Mouse (Mus musculus) ovary, postnatal 10 days (tissue): Measurements from ENCODE around the gene Pex12.
"Not testable (repeated sequence)": the region's sequence is repeated elsewhere in the genome, so short reads cannot be mapped to it uniquely, and the experiment has no call there.

Source experiments
- DNase-seq: peaks from one replicate; pipeline ENCODE4 v3.0.0; 2022; ENCODE audit warnings: low spot score

The Pex12 gene

GRCm38 (mm10) chr11:83302526-83303251 is at the start of gene Pex12:
TSS of gene Pex12 (minus strand) at chr11:83302586.
- peak; percentile 94 for DNase-seq

DNA sequence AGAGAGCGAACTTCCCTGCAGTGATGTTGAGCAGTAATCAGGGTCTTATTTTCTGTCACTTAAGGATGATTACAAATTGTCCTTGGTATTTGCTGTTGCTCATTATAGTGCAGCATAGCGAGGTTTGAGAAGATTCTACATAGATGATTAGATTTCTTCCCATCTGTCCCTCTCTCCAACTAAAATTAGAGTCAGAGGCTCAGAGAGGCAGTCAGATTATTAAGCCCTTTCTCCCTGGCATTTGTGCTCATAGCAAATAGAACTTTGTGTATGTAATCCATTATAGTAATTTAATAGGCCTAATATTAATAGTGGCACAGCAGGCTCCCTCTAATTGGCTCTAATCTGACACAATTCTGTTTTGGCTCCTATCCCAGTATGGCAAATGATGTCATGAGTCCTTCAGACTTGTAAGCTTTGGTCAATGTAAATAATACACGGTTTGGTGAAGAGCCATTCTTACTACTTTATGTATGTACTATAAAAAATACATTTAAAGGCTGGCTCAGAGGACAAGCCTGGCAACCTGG is 39.4 kb upstream of the Pex12 start:
- no peak for DNase-seq

DNA sequence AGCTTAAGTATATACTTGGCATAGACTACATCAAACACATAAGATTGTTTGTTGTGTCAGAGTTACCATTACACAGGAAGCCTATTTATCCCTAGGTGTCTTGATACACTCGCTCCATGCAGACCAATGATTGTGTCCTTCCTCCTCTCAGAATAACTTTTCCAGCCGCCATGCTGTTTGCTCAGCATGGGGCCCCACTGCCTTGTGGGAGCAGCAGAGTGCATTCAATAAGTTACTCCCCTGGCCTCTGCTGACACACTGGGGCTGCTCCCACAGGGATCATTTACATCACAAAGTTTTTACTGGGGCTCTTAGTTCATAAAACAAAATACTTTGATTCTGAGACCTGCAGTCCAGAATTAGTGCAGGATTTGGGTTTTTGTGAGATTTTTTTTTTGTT is 37.3 kb upstream of the Pex12 start:
- DNase-seq, result no peak

DNA sequence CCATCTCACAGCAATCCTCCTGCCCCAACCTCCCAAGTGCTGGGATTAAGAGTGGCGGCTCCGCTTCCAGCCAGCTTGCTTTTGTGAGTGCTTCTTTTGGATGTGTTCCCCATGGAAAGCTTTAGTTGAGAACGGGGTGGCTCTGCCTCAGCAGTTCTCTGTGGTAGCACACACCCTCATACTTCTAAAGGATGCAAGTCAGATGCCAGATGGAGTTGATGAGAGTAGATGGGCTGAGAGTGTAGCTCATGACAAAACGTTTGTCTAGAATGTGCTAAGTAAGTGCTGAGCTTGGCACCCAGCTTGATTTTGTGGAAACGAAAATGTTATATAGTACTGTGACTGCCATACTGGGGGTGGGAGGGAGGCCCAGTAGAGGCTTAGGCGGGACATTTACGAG is 33.4 kb upstream of the Pex12 start:
- no peak for DNase-seq

DNA sequence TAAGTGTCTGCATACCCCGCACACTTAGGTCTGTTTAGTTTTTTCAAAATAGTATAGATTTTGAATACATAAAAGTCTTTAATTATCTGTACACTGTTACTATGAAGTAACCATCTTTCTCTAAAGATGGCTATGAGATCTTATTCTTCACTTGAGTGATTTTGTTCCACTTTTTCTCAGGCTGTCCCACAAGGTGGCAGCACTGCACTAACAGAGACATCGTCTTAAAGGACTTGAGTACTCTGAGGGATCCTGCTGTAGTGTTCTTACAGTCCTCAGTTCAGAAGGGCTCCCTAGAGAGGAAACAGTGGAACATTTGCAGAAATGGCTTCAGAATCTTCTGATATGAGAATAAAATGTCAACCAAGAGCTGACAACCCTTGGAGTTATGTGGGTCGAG is 25.0 kb upstream of the Pex12 start:
- no peak for DNase-seq

DNA sequence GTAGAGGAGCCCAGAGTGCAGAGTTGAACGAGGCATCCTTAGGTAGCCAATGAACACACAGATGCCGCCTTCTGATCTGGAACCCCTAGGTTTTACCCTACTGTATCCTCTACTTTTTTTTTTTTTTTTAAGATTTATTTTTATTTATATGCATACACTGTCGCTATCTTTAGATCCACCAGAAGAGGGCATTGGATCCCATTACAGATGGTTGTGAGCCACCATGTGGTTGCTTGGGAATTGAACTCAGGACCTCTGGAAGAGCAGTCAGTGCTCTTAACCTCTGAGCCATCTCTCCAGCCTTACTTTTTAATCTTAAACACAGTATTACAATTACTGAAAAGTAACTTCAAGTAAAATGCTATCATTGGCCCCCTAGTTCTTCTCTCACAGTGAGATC is 24.3 kb upstream of the Pex12 start:
- DNase-seq, result not testable (repeated sequence)

DNA sequence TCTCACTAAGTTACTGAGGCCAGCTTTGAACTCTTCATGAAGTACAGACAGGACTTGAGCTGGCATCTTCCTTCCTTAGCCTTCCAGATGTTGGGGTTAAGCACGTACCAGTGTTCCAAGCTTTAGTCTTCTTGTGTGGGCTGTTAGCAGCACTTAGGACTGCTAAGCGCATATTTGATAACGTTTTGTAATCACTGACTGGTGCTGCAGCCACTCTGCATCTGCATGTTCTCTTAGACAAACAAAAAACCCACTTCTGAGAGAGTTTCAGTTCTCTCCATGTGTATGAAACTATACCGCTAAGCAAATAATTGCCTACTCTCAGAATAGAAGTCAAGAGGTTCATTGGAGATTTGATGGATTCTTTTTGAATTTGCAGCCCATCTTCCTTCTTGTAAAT is 16.7 kb upstream of the Pex12 start:
- no peak for DNase-seq

- no peak for DNase-seq
Observed at GRCm38 (mm10) chr11:83312471-83312870, 10.1 kb upstream of the Pex12 start.

GRCm38 (mm10) chr11:83306700-83307253 is 4.4 kb upstream of the Pex12 start:
- DNase-seq, result no peak

- no peak for DNase-seq
Observed at GRCm38 (mm10) chr11:83304485-83304884, 2.1 kb upstream of the Pex12 start.

GRCm38 (mm10) chr11:83303751-83304150 is 1.4 kb upstream of the Pex12 start:
- DNase-seq, result no peak

GRCm38 (mm10) chr11:83302124-83302523 is 262 bp downstream of the Pex12 start:
- DNase-seq, result no peak

DNA sequence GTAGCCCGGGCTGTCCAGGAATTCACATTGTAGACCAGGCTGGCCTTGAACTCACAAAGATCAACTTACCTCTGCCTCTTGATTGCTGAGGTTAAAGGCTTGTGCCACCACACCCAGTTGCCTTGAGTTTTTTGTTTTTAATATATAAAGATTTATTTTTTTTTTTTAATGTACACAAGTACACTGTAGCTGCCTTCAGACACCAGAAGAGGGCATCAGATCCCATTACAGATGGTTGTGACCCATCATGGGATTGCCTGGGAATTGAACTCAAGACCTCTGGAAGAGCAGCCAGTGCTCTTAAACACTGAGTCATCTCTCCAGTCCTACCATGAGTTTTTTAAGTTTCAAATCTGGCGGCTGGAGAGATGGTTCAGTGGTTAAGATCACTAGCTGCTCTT is 955 bp downstream of the Pex12 start:
- DNase-seq, result no peak

DNA sequence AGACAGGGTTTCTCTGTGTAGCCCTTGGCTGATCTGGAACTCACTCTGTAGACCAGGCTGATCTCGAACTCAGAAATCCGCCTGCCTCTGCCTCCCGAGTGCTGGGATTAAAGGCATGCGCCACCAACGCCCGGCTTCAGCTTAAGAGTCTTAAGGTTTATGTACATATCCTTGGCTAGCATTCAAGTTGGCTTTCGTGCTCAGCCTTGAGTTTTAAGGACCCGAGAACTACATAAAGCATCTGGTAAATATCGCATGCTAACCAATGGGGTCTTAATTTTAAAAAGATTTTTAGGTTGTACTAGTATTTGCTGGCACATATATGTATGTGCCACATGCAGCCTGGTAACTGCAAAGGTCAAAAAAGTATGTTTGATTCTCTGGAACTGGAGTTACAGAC is 2.7 kb downstream of the Pex12 start:
- no peak for DNase-seq

DNA sequence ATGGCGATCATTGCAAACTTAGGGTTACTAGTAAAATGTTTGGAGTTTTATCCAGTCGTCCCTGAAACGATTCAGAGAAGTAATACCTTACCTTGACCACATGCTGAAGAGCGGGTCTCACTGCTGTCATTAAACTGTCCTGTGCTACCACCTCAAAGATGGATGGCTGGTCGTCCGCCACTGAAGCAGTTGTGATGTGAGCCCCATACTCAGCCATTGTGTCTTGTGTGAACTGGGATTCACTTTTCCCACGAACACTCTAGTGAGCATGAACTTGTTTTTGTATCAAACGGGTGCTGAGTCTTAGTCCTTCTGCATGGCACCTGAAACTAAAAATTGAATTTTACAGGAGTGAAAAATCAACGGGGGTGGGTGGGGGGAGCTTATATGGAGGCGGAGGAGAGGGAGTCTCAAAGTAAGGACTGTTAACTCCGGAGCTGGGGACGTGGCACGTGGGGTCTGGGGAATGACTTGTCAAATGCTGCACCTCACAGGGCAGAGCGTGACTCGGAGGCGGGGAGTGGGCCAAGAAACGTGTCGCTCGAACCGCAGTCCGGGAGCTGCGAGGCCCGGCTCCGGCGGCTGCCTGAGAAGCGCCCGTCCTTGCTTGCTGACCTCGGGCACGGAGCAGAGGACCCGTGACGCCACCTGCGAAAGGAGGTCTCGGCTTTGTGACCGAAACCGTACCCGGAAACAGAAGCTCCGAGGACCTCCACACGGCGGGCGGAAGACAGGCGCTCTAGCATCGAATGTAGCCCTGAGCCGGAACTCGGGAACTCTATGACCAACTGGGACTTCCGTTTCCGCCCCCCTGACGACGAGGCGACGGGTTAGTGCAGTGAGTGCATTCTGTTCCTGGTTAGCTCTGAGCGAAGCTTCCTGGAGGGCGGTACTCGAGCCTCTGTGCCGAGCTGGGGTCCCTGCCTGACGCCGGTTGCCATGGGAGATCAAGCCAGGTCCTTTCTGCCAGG is 3.9 kb downstream of the Pex12 start, which contains the start of gene Ap2b1:
Gene Ap2b1 (plus strand): TSS at position 800 of the 971 bp plus-strand sequence.
- peak; percentile 72 for DNase-seq

DNA sequence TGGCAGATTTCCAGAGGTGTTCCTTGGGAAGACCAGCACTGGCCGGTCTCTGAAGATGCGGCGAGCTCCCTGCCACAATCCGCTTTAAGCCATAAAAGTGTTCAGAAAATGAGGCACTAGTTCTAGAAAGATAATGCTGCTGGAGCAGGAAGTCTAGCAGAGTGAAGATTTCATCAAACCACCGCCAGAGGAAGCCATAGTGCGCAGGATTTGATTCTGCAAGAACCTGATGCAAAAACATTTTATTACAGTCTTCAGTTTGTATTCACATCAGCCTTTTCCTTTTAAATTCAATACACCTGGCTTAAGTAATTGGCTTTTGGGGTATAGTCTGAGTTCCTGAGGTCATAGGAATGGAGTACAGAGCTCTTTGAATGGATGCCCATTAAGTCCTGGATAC is 4.6 kb downstream of the Pex12 start:
- DNase-seq, result no peak

DNA sequence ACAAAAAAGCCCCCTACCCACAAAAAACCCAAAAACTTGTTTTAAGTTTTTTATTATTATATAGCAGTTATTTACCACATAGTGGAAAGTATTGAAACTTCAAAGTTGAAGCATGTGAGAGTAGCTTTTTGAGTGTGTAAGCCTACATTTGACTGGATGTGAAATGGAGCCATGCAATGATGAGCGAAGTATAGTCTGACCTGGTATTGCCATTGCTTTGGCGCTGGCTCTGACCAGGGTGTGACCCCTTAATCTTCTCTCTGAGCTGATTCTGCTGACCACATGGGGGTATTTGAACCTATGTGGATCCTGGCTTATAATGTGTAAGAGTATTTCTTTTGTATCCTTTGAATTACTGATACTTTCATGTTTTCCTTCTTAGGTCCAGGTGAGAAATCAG is 8.3 kb downstream of the Pex12 start:
- no peak for DNase-seq

- DNase-seq, result no peak
Observed at GRCm38 (mm10) chr11:83293182-83293581, 9.2 kb downstream of the Pex12 start.

DNA sequence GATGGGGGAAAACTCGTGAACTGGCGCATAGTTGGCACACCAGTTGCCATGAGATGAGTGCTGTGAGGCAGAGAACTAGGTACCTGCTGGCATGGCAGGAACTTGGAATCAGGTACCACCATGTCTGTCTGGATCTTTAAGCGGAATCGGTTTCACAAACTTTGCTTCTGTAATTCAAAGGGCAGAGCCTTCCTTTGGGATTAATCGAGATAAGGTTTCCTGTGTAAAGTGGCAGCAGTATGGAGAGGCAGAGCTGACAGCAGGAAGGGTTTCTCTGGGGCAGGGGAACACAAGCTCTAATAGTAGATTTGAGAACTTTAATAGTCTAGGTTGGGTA is 10.2 kb downstream of the Pex12 start:
- DNase-seq, result no peak

- peak; percentile 78 for DNase-seq
Observed at GRCm38 (mm10) chr11:83291375-83292250, 10.8 kb downstream of the Pex12 start.

DNA sequence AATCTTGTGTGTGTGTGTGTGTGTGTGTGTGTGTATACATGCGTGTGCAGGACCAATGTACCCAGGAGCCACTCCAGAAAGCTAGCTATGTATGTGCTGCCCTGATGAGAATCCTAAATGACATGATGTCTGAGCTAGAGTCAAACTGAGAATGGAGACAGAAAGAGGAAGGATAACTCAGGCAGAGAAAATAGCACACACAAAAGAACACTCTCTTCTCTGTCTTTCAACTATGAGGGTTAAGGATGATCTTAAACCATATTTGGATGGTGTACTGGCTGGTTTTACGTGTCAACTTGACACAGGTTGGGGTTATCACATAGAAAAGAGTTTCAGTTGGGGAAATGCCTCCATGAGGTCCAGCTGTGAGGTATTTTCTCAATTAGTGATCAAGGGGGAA is 12.8 kb downstream of the Pex12 start:
- DNase-seq, result no peak

DNA sequence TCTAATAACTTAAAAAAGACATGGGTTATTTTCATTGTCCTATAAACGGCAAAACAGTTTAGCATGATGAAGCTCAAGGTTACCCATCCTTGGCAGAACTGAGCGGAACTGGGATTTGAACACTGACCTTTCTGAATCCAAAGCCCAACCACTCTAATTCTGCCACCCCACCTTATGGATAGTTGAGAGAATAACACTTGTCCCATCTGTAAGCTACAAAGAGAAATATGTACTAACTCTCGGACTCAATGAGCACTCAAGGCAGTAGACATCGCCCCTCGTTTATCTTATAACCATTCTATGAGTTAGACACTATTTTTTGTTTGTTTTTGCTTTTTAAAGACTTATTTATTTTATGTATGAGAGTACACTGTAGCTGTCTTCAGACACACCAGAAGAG is 13.3 kb downstream of the Pex12 start:
- no peak for DNase-seq
